Mouse (Mus musculus) embryonic facial prominence, embryonic 11.5 days (tissue): ENCODE measurements around the gene Samhd1. TPM values are rescaled to one million over a fixed set of nuclear protein-coding genes. Genes with fewer than 3 reads are reported as not detected.

Source experiments
- ATAC-seq: fragments of 200-750 bp; cut with Nextera tagmentation; replicated peaks from 2 replicates; pipeline ENCODE4 v1.8.0; 2017; ENCODE audit warnings: low read depth; ENCODE audit not compliant: insufficient number of reproducible peaks, low FRiP score, low TSS enrichment
- DNase-seq: peaks from one replicate; pipeline ENCODE4 v3.0.0-alpha.2; 2015; ENCODE audit warnings: low spot score
- H3K27ac ChIP-seq: fragments of 300-500 bp; sonication (generic); replicated peaks from 2 replicates; pipeline ENCODE4 v1.5.1; 2014; ENCODE audit warnings: mild to moderate bottlenecking, low read depth, low read length, control low read depth
- H3K27me3 ChIP-seq: fragments of 300-500 bp; sonication (generic); 2 replicates; pipeline ENCODE4 v1.6.1; 2014; ENCODE audit warnings: mild to moderate bottlenecking, low read length, moderate library complexity, mixed read lengths; ENCODE audit not compliant: control insufficient read depth, insufficient read depth
- H3K36me3 ChIP-seq: fragments of 300-500 bp; sonication (generic); replicated peaks from 2 replicates; pipeline ENCODE4 v1.6.1; 2014; ENCODE audit warnings: low read depth, mild to moderate bottlenecking, low read length, moderate library complexity, mixed read lengths; ENCODE audit not compliant: control insufficient read depth, insufficient read depth
- H3K4me1 ChIP-seq: fragments of 300-500 bp; sonication (generic); 2 replicates; pipeline ENCODE4 v1.6.1; 2014; ENCODE audit warnings: low read length, mixed read lengths; ENCODE audit not compliant: control insufficient read depth, insufficient read depth
- H3K4me2 ChIP-seq: fragments of 300-500 bp; sonication (generic); 2 replicates; pipeline ENCODE4 v1.6.1; 2014; ENCODE audit warnings: low read depth, mild to moderate bottlenecking, control low read depth, low read length, moderate library complexity
- H3K4me3 ChIP-seq: fragments of 300-500 bp; sonication (generic); 2 replicates; pipeline ENCODE4 v1.5.1; 2014; ENCODE audit warnings: low read depth, low read length, control low read depth
- H3K9ac ChIP-seq: fragments of 300-500 bp; sonication (generic); replicated peaks from 2 replicates; pipeline ENCODE4 v1.6.1; 2014; ENCODE audit warnings: mild to moderate bottlenecking, control low read depth, low read length
- H3K9me3 ChIP-seq: fragments of 300-500 bp; sonication (generic); replicated peaks from 2 replicates; pipeline ENCODE4 v1.6.1; 2016; ENCODE audit warnings: mild to moderate bottlenecking, low read length, inconsistent platforms, mixed read lengths; ENCODE audit not compliant: control insufficient read depth
- WGBS: fragments of 180-500 bp; shearing (Covaris S2); extraction: QIAGEN DNeasy Blood & Tissue Kit; methylation state at CpG from one replicate; pipeline ENCODE4 v1.1.7; 2014; 5-methylcytosine and 5-hydroxymethylcytosine counted together
- polyA plus RNA-seq: library from polyadenylated mRNA; unstranded; fragments of >200 nt; fragmentation: Nextera tagmentation; extraction: Ambion mirVana; gene quantifications from 2 replicates; pipeline ENCODE4 v1.2.1, GENCODE M21; 2014

The Samhd1 gene
- polyA plus RNA-seq, 1 experiment from 2014 or later, result 34.0 TPM

GRCm38 (mm10) chr2:157135529-157136120 is 560 bp upstream of the Samhd1 start:
- Histone ChIP-seq H3K9ac (peak overlapping the region; percentile 68), H3K4me2 (peak overlapping the region; percentile 82), H3K9me3 (no peaks in the 10 kb centered on the region), H3K4me1 (no peaks in the 10 kb centered on the region), H3K4me3 (peak overlapping the region; percentile 72), H3K27ac (no peak overlapping the region), H3K36me3 (no peaks in the 10 kb centered on the region), H3K27me3 (no peaks in the 10 kb centered on the region)
- 89% methylated on average over 10 of the region's 10 CpGs for WGBS
- ATAC-seq (no peak), DNase-seq (no peak)

- DNase-seq (peak; percentile 55), ATAC-seq (peak; percentile 60)
- H3K27me3 ChIP-seq, result no peaks in the 10 kb centered on the region
- H3K4me2 ChIP-seq, result peak overlapping the region; percentile 82
- peak overlapping the region; percentile 72 for H3K4me3 ChIP-seq
- peak overlapping the region; percentile 68 for H3K9ac ChIP-seq
- H3K4me1 ChIP-seq, result no peaks in the 10 kb centered on the region
- WGBS, result under 1% methylated on average over 25 of the region's 25 CpGs
- no peaks in the 10 kb centered on the region for H3K36me3 ChIP-seq
- no peak overlapping the region for H3K27ac ChIP-seq
- no peaks in the 10 kb centered on the region for H3K9me3 ChIP-seq
These were observed 560 bp downstream of the Samhd1 start for GRCm38 (mm10) chr2:157134479-157134931.

GRCm38 (mm10) chr2:157133769-157134478 is 1.1 kb downstream of the Samhd1 start:
- H3K9ac ChIP-seq, result peak overlapping the region; percentile 68
- no peaks in the 10 kb centered on the region for H3K27me3 ChIP-seq
- H3K36me3 ChIP-seq, result no peaks in the 10 kb centered on the region
- no peaks in the 10 kb centered on the region for H3K4me1 ChIP-seq
- 17% methylated on average over 11 of the region's 11 CpGs for WGBS
- peak overlapping the region; percentile 82 for H3K4me2 ChIP-seq
- peak overlapping the region; percentile 72 for H3K4me3 ChIP-seq
- no peaks in the 10 kb centered on the region for H3K9me3 ChIP-seq
- ATAC-seq, result no peak
- no peak overlapping the region for H3K27ac ChIP-seq
- peak; percentile 12 for DNase-seq

GRCm38 (mm10) chr2:157132686-157133540 is 2.2 kb downstream of the Samhd1 start:
- no peaks in the 10 kb centered on the region for H3K4me1 ChIP-seq

GRCm38 (mm10) chr2:157132086-157132485 is 3.0 kb downstream of the Samhd1 start:
- WGBS, result 95% methylated on average over 1 of the region's 1 CpGs
- Histone ChIP-seq H3K4me1 (no peaks in the 10 kb centered on the region), H3K4me3 (no peak overlapping the region), H3K27me3 (no peaks in the 10 kb centered on the region), H3K9ac (no peak overlapping the region), H3K36me3 (no peaks in the 10 kb centered on the region), H3K27ac (no peak overlapping the region), H3K9me3 (no peaks in the 10 kb centered on the region), H3K4me2 (no peak overlapping the region)
- no peak for ATAC-seq
- DNase-seq, result no peak

More at GRCm38 (mm10) chr2:157132686-157133540, 2.2 kb downstream of the Samhd1 start:
- 83% methylated on average over 3 of the region's 3 CpGs for WGBS
- H3K9me3 ChIP-seq, result no peaks in the 10 kb centered on the region
- H3K27ac ChIP-seq, result no peak overlapping the region
- H3K27me3 ChIP-seq, result no peaks in the 10 kb centered on the region
- DNase-seq (no peak), ATAC-seq (no peak)
- H3K9ac ChIP-seq, result no peak overlapping the region
- H3K36me3 ChIP-seq, result no peaks in the 10 kb centered on the region
- H3K4me3 ChIP-seq, result no peak overlapping the region
- no peak overlapping the region for H3K4me2 ChIP-seq

- H3K9me3 ChIP-seq, result no peaks in the 10 kb centered on the region
- H3K4me1 ChIP-seq, result no peaks in the 10 kb centered on the region
- H3K9ac ChIP-seq, result no peak overlapping the region
- H3K27me3 ChIP-seq, result no peaks in the 10 kb centered on the region
- no peaks in the 10 kb centered on the region for H3K36me3 ChIP-seq
- ATAC-seq (no peak), DNase-seq (no peak)
- H3K4me3 ChIP-seq, result no peak overlapping the region
- H3K4me2 ChIP-seq, result no peak overlapping the region
- no peak overlapping the region for H3K27ac ChIP-seq
- WGBS, result 86% methylated on average over 8 of the region's 8 CpGs
These were observed 4.1 kb downstream of the Samhd1 start for GRCm38 (mm10) chr2:157130813-157131514.

GRCm38 (mm10) chr2:157129601-157130164 is 5.4 kb downstream of the Samhd1 start:
- H3K27me3 ChIP-seq, result no peaks in the 10 kb centered on the region
- no peak overlapping the region for H3K4me2 ChIP-seq
- ATAC-seq (no peak), DNase-seq (no peak)
- no peaks in the 10 kb centered on the region for H3K36me3 ChIP-seq
- no peaks in the 10 kb centered on the region for H3K9me3 ChIP-seq
- no peaks in the 10 kb centered on the region for H3K4me1 ChIP-seq
- 82% methylated on average over 11 of the region's 11 CpGs for WGBS
- no peak overlapping the region for H3K9ac ChIP-seq
- no peak overlapping the region for H3K4me3 ChIP-seq
- no peak overlapping the region for H3K27ac ChIP-seq
